Mouse (Mus musculus) T-cell, adult 2 months (primary cell): Measurements from ENCODE around the gene Mob3b.
A peak's percentile ranks its signal among the peaks of the same experiment; 100 is the strongest.

Experiments used
- DNase-seq: peaks from one replicate; pipeline ENCODE4 v3.0.0; 2022; ENCODE audit warnings: low spot score

The Mob3b gene

GRCm38 (mm10) chr4:35156751-35157611, at the start of gene Mob3b:
Mob3b (minus strand) TSS chr4:35157484.
- peak; percentile 84 for DNase-seq

- DNase-seq, result no peak
Observed at GRCm38 (mm10) chr4:35204659-35205058, 47.4 kb upstream of the Mob3b start.

GRCm38 (mm10) chr4:35203724-35204123, 46.4 kb upstream of the Mob3b start:
- DNase-seq, result no peak

GRCm38 (mm10) chr4:35201700-35202099, 44.4 kb upstream of the Mob3b start:
- DNase-seq, result no peak

- no peak for DNase-seq
Observed at GRCm38 (mm10) chr4:35192725-35193124, 35.4 kb upstream of the Mob3b start.

- no peak for DNase-seq
Observed at GRCm38 (mm10) chr4:35189794-35190193, 32.5 kb upstream of the Mob3b start.

- no peak for DNase-seq
Observed at GRCm38 (mm10) chr4:35187617-35188326, 30.5 kb upstream of the Mob3b start.

GRCm38 (mm10) chr4:35177926-35178645, 20.8 kb upstream of the Mob3b start:
- DNase-seq, result no peak

- DNase-seq, result no peak
Observed at GRCm38 (mm10) chr4:35175566-35175965, 18.3 kb upstream of the Mob3b start.

- no peak for DNase-seq
Observed at GRCm38 (mm10) chr4:35173551-35173950, 16.3 kb upstream of the Mob3b start.

GRCm38 (mm10) chr4:35172471-35172870, 15.2 kb upstream of the Mob3b start:
- no peak for DNase-seq

GRCm38 (mm10) chr4:35169571-35170125, 12.4 kb upstream of the Mob3b start:
- DNase-seq, result no peak

GRCm38 (mm10) chr4:35167855-35168254, 10.6 kb upstream of the Mob3b start:
- DNase-seq, result no peak

GRCm38 (mm10) chr4:35165947-35166346, 8.7 kb upstream of the Mob3b start:
- no peak for DNase-seq

GRCm38 (mm10) chr4:35165275-35165674, 8.0 kb upstream of the Mob3b start:
- DNase-seq, result no peak

- DNase-seq, result no peak
Observed at GRCm38 (mm10) chr4:35157815-35158214, 531 bp upstream of the Mob3b start.

- peak; percentile 61 for DNase-seq
Observed at GRCm38 (mm10) chr4:35156149-35156611, 1.1 kb downstream of the Mob3b start.

GRCm38 (mm10) chr4:35155132-35155922, 2.0 kb downstream of the Mob3b start:
- DNase-seq, result peak; percentile 52

- DNase-seq, result no peak
Observed at GRCm38 (mm10) chr4:35154051-35154450, 3.2 kb downstream of the Mob3b start.

GRCm38 (mm10) chr4:35151756-35152155, 5.5 kb downstream of the Mob3b start, which contains the start of gene Ifnk:
Ifnk (plus strand) TSS chr4:35152056.
- no peak for DNase-seq

GRCm38 (mm10) chr4:35150706-35151105, 6.6 kb downstream of the Mob3b start:
- no peak for DNase-seq
